Mouse (Mus musculus) spleen, adult 18-20 months (tissue): ENCODE data around the gene Prrt4.
"Not testable (repeated sequence)": the region's sequence is repeated elsewhere in the genome, so short reads cannot be mapped to it uniquely, and the experiment has no call there.

Source experiments
- DNase-seq, 2 experiments: peaks; one replicate each; pipeline ENCODE4 v3.0.0; 2022; ENCODE audit warnings: mixed read lengths in 2 of 2

Prrt4 gene

DNA sequence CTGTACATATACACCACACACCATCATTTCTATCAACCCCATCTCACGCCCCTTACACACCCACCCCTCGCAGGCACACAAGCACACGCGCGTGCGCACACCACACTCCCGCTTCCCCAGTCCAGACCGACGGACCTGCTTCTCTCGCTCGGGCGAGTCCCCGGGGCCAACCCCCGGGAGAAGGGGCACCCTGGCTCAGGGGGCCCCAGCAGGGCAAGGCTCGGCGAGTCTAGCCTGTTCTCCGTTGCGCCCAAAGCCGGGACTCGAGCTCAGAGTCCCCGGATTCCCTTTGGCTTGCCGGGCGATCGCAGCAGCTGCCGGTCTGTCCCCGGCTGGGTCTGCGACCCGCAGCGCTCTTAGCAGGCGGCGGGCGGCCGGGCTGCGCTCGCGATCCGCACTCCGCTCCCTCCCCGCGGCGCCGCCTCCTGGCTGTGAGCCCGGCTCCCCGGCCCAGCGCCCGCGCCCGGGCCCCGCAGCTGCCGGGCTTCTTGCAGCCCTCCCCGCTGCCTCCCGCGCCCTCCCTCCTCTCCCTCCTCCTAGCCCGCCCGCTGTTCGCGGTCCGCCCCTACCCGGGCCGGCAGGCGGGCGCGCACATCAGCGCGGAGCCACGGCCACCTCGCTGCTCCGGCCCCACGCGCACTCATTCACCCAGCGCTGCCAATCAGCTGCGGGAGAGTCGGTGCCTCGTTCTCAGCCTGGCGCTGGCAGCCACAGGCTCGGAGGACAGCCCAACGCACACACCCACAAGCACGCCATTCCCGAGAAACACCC, at the start of gene Prrt4:
Gene Prrt4 (minus strand): TSS at position 697 of the 771 bp plus-strand sequence.
- DNase-seq: no peak

DNA sequence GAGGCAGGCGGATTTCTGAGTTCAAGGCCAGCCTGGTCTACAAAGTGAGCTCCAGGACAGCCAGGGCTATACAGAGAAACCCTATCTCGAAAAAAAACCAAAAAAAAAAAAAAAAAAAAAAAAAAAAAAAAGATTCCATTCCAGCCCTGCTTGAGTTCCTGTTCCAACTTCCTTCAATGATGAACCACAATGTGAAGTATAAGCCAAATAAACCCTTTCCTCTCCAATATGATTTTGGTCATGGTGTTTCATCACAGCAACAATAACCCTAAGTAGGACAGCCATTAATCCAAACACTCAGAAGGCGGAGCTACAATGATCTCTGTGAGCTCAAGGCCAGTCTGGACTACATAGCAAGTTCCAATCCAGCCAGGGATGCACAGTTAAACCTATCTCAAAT, 38.3 kb upstream of the Prrt4 start:
- not testable (repeated sequence) for DNase-seq

DNA sequence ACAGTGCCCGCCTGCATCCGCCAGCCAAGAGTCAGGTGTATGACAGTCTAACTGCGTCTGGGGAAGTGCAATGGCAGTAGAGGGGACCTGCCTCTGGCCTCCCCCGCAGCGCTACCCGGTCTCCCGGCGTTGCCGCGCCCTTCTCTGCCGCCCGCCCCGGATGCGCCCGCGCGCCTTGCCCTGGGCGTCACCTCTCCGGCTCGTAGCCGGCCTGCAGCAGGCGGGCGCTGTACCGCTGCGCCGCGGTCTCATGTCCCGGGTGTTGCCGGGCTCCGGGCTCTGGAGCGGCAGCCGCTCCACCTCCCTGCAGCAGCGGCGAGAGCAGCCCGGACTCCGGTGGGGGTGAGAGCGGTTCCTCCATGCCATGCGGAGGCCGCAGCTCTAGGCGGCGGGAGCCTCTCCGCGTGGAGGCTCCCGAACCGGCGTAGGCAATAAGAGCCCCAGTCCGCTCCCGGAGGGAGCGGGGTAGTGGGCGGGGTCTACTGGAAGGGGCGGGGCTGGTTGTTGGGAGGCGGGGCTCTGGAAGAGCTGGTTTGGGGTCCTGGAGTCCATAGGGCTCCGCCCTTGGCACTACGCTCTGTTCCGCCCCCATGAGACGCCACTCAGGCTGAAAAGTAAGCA, 36.6 kb upstream of the Prrt4 start, which contains the start of gene Impdh1:
Gene Impdh1 (minus strand): TSS at position 484 of the 621 bp plus-strand sequence.
- peak; percentile 79 to 83 for DNase-seq

DNA sequence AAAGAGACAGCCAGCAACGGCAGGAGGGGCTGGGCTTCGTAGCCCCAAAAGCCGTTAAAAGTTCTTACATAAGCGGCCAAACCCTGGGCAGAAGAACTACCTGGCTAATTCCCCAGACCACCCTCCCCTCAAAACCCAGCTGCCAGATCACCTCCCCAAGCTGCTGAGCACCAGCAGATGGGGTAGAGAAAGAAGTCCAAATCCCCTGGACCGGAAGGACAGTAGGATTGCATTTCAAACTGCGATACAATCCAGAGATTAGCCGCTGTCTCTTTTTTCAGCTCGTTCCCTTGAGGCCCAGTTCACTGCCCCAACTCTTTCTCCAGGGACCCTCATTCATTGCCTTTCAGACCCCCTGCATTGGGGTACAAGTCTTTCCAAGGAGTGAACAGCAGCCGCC, 35.8 kb upstream of the Prrt4 start:
- DNase-seq: no peak

DNA sequence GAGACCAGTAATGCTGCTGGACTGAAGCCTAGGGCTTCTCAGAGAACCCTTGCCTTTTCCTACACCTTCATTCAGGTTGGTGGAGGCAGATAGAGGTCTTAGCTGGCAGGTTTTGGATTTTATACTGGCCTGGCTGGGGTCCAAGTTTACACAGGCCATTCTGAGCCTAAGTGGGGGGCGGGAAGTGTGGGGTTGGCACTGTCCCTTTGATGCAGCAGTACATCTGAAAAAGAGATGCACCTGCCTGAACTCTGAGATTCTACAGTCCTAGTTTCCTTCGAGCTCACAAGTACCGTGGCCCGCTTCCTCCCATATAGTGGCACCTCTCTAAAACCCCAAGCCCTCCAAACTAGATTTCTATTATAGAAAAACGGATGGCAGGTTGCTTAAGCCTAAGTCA, 35.4 kb upstream of the Prrt4 start:
- DNase-seq: no peak

DNA sequence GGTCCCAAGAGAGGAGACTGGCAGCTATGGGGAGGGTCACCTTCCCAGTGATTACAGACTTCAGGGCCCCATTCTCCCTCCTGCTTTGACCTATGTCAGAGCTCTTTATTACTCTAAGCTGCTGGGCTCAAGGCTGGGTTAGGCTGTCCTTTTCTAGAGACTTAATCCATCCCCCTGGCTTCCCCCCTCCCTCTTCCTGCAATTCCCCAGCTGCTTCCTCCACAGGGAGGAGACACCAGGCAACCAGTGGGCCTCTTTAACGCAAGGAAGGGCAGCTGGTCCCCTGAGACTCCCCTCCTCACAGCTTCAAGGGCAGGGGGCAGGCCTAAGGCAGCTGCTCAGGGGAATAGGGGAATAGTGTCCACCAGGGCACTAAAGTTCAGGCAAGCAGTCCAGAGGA, 34.9 kb upstream of the Prrt4 start:
- no peak for DNase-seq

DNA sequence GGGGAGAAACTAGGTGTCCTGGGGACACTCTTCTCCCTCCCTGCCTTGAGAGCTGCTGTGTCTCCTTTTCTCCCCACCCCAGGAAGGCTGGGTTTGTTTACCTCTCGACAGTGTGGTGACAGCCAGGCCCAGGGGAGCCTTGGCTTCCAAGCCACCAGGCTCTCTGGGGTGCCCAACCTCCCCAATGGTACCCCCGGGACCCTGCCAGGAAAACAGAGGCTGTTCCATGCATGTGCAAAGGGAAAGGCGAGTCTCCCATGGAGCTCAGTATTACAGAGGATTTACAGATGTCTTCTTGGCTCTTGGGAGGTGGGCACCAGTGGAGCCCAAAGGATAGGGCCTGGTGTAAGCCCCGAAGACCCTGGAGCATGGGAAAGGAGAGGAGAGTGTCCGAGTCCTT, 34.1 kb upstream of the Prrt4 start:
- no peak for DNase-seq

DNA sequence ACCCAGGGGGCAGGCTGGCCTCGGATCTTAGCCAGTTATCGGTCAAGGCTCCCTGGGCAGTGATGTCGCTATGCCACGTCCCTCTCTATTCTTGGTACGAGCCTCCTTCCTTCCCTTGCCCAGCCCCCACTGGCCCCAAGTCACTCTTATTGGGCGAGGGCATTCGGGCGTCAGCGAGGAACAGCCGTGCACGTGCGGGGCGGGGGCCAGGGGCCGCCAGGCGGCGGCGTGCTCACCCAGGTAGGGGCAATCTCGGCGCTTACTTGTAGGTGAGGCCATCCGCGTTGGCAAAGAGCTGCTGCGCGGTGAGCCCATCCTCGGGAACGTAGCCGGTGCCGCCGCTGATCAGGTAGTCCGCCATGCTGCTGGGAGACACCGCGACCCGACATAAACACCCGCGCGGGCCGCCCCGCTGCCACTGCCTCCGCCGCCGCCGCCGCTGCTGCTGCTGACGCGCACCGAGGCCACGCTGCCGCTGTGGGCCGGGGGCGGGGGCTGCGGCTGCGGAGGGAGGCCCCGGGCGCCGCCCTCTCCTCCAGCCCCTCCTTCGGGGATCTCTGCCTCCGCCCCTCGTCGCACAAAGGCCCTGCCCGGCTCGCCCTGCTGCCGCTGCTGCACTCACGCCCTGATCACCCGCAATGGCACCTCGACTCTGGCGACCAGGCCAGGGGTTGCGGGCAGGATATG, 32.6 kb upstream of the Prrt4 start:
- DNase-seq: peak; percentile 79

DNA sequence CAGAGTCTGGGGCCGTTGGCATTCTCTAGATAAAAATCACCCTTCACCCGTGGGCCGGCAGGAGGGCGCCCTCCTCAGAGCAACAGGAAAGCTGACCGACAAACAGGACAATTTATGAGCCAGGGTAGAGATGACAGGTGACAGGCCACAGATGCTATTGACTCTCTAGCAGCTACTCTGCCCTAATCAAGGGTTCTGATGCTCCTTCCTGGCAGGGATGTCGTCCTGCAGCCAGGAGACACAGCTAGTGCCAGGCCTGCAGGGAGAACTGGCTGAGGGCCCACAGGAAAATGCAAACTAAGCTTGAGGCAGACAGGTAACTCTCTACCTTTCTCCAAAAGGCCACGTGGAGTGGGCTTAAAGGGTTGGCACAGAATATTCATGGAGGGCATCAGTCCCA, 31.8 kb upstream of the Prrt4 start:
- DNase-seq: no peak

DNA sequence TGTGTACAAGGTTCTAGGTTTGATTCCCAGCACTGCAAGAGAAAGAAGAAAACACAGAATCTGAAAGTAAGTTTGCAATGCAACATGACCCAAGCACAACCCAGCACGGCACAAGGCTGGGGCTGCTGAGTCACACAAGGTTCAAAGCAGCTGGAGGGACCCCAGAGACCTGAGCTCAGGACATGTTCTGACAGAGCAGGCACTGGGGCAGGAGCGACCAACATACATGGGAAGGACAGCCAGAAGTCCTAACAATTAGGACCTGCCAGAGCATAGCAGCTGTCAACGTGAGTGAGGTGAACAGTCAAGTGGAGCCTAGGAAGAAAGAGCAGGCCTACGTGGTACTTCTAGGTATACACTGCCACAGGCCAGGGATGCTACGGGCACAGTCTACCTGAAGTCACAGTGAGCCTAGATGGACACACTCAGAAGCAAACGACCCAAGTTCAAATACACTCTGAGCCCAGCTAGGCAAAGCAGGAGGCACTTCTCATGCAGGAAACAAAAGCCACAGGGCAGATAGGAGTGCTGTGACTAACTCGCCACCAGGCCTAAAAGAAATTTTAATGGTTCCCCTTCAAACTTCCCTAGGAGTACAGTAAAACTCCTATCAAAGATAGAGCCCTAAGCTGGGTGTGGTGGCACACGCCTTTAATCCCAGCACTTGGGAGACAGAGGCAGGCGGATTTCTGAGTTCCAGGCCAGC, 31.0 kb upstream of the Prrt4 start:
- DNase-seq: no peak

DNA sequence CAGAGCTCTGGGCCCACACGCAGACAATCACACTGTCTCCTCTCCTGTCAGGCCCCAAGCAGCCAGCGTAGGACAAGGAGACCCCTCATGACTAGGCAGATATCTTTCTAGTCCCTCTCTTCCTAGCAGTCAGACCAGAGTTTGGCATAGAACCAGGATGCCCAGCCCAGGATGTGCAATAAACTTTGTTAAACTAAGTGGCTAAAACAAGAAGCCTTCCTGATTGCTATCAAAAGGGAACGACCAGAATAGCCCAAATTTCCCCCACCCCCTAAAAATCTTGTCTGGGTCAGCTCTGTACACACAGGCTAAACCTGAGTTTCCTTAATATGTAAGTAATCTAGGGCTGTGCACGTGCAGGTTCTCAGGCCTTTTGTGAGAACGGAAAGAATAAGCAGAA, 28.8 kb upstream of the Prrt4 start:
- DNase-seq: no peak

DNA sequence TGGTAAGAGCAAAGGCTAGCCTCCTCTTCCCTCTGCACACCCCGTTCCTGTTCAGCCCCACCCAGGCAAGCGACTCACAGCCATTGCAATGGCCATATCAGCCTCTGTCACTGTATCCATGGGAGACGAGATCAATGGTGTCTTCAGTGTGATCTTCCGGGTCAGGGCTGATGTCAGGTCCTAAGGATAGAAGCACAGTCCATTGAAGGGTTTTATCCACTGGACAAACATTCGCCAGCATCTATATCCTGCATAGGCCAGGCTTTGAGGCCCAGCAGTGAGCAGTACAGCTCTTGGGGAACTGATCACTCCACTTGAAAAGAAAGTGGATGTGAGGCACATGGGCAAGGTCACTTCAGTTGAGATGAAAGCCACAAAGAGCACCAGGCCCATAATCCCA, 27.6 kb upstream of the Prrt4 start:
- no peak for DNase-seq

DNA sequence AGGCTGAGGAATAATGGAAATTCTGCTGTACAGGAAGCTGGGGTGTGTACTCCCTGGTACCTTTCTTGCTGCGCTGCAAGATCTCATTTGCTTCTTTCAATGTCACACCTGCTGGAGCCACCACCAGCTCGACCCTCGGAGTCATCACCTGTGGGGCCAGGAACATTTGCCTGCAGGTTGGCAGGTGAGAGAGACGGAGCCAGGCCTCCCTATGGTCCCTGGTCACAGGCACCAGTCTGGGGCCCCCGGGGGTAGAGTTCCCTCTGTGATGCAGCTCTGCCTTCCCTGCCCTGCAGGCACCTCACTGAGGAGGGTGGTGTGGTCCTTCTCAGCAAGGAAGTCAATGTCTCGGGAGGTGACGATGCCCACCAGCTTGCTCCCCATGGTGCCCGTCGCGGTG, 26.6 kb upstream of the Prrt4 start:
- no peak for DNase-seq

DNA sequence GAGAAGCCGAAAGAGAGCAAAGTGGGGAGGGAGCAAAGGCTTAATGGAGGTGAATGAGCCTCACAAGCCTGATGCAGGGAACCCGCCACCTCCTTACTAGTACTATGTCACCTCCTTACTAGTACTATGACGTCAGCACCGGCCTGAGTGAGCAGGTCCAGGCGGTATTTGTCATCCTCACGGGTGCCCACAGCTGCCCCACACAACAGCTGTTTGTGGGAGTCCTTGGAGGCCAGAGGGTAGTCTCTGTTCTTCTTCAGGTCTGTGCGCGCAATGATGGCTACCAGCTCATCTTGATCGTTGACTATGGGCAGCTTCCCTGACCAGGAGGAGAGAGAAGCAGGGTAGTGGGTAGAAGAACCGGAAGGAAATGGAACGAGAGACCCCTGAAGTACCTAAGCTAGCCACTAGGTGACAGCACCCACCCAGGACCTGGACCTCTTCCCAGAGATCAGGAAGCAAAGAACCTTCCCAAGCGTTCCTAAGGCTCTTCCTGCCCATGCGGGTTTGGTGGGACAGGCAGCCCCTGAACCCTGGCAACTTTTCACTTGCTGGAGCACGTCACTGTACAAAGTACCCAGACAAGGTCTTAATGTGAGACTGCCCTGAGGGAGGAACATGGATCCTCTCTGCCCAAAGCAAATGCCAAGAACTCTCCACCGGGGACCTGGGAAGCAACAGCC, 25.7 kb upstream of the Prrt4 start:
- DNase-seq: peak in 1 of 2 experiments; percentile 52

DNA sequence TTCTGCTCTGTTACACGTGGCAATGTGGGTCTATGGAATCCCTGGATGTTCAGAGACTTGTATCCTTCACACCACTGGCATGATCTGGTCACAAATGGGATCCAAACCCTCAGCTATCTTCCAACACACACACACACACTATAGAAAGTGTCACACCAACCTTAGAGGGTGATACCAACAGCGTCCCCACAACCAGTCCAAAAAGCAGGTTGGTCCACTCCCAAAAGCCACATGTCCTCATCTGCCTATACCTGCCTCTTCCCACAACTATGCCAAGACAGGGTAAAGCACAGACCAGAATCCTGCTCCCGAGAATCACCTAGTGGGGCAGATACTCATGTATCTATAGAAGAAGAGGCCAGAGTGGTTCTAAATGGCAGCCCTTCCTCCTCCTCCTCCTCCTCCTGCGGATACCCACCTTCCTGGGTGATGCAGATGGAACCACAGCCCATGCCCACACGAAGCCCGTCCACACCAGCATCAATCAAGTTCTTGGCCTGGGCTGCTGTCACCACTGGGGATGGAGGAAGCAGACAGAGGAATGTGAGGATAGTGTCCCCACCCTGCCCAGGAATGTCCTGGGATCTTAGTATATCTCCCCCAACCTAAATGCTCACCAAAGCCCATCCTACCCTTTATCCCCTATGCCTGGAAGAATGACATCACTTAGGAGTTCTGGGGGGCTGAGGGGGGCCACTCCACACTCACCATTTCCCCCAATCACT, 24.6 kb upstream of the Prrt4 start:
- no peak for DNase-seq

DNA sequence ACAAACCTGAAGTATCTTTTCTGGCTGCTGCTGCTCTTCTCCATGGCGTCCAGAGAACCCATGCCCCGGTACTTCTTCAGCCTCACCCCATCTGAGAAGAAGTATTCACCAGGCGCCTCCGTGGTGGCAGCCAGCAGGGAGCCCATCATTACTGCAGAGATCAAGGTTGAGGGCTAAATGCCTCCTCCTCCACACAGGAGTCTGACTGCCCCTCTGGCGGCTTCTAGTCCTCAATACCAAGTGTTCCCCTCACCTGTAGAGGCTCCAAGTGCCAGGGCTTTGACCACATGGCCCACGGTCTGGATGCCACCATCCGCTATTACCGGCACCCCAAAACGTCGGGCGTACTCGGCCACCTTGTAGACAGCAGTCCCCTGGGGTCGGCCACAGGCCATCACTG, 23.7 kb upstream of the Prrt4 start:
- no peak for DNase-seq

DNA sequence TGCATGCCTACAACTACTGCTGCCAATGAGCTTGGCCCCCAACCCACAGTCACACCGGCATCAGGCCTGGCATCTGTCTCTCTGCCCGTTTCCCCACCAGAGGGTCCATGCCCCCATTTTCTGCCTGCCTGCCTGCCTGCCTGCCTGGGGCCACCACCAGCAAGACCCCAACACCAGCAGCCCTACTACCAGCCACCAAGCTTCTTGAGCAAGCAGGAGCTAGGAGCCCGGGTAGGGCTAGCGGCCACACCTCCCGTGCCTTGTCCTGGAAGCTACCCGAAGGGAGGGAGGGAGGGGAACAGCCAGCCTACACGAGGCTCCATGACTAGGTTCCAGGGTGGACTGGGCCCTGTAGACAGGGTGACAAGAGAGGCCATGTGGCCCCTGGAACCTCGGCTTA, 22.6 kb upstream of the Prrt4 start:
- DNase-seq: no peak

DNA sequence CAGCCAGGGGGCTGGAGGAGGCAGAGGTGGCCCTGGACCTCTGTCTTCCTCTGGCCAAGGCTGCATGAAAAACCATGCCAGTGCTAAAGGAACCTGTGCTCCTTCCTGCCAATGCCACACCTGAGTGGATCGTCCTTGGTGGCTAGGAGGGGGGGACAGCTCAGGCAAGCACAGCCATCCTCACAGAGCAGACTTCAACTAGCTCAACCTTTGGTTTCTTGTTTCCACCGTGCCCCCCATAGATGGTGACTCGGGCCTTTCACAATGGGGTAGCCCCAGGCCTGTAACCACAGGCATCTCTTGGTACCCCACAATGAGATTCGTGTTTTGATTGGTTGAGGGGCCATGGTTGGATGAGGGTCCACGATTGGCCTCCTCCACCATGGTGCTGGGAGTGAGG, 22.0 kb upstream of the Prrt4 start:
- no peak for DNase-seq

DNA sequence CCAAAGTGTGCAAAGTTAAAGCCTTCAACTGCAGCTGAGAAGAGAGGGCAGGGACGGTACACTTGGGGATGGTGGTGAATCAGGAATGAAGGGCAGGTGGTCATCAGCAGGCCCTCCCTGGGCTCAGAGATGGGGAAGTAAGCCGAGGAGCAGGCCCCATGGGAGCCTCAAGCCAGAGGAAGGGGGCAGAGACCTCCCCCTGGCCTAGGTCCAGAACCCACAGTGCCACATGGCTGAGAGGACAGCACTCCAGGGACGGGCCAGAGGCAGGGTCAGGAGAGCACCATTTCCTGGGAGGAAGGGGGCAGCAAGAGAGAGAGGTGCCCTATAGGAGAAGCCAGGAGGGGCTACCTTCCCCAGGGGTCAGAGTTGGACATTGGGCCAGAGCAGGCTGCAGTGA, 21.1 kb upstream of the Prrt4 start:
- DNase-seq: no peak

DNA sequence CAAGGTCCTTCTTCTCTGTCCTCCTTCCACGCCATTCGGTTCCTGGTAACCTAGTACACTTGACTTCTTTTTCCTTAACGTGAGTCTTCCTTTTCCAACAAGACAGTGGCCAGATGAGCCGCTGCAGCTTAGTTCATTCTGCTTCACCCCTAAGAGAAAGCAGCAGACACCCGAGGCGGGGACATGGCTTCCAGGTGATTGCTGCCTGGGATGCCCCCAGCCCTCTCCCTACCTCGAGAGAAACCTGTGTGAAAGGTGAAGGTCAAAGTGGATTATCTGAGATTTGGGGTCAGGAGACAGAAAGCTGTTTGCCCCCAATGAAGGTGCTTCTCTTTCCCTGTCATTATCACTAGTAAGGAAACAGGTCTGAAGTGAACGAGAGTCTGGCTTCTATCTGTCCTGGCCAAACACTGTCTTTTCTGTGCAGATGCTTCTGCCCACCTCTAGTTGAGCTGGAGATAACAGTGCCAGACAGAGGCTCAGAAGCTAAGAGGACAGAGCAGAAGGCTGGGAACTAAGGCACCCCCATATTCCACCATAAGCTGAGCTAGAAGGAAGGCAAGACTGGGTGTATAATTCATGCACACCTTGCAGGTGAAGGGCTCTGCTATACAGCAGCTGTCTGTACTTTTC, 20.0 kb upstream of the Prrt4 start:
- DNase-seq: no peak
